ENCODE assay signal across 9 mouse cellular contexts in genomic region chr5:23992876-23993552, GRCm38 (mm10). TPM values are rescaled to one million over a fixed set of nuclear protein-coding genes. Genes with fewer than 3 reads are reported as not detected.
DNase-seq lines count a peak whose midpoint lies in the region; ATAC-seq and TF ChIP-seq lines count a peak whose summit lies in the region.
"Had no signal": no experiment of that assay in that cellular context is flagged by ENCODE, and none has a peak within 500 bp of the region (broad histone marks: within the 10 kb centered on the region; RNA-seq: fewer than 3 reads in every experiment).

No protein-coding gene starts in this region.

- 60% methylated on average over 5 of the region's 5 CpGs for WGBS in embryonic facial prominence, embryonic 10.5 days
- 64% methylated on average over 5 of the region's 5 CpGs for WGBS in heart, embryonic 11.5 days (ENCODE audit: insufficient replicate concordance)
- WGBS in kidney, embryonic 15.5 days, result 29% methylated on average over 5 of the region's 5 CpGs
- 43% methylated on average over 5 of the region's 5 CpGs for WGBS in lung, adult 2 months

- H3K9me3 ChIP-seq in embryonic facial prominence, embryonic 10.5 days, result no peaks in the 10 kb centered on the region
- no peaks in the 10 kb centered on the region for H3K9me3 ChIP-seq in heart, embryonic 11.5 days (replicated peaks; ENCODE audit: control insufficient read depth, low read length)
- no peaks in the 10 kb centered on the region for H3K9me3 ChIP-seq in kidney, embryonic 15.5 days (replicated peaks)
- H3K9me3 ChIP-seq: liver, embryonic 13.5 days had no signal

- no peaks in the 10 kb centered on the region for H3K27me3 ChIP-seq in embryonic facial prominence, embryonic 10.5 days (replicated peaks; ENCODE audit: low read depth, poor library complexity, severe bottlenecking)
- H3K27me3 ChIP-seq in heart, embryonic 11.5 days (ENCODE audit: control insufficient read depth, insufficient read depth, low read length), result no peaks in the 10 kb centered on the region
- no peaks in the 10 kb centered on the region for H3K27me3 ChIP-seq in kidney, embryonic 15.5 days
- H3K27me3 ChIP-seq: liver, embryonic 13.5 days had no signal

- no peak for ATAC-seq in cerebellum, adult (ENCODE audit: insufficient number of reproducible peaks, low FRiP score, low TSS enrichment)
- ATAC-seq in heart, embryonic 11.5 days (replicated peaks; ENCODE audit: insufficient number of reproducible peaks, low FRiP score, low TSS enrichment), result no peak
- ATAC-seq in kidney, embryonic 15.5 days (replicated peaks; ENCODE audit: low FRiP score), result peak; percentile 73; the same call in 1 of the 2 replicates

- H3K4me1 ChIP-seq in embryonic facial prominence, embryonic 10.5 days, result peaks cover 23% of the 10 kb centered on the region
- H3K4me1 ChIP-seq in heart, embryonic 11.5 days (ENCODE audit: control insufficient read depth, insufficient read depth, low read length), result peaks cover 5% of the 10 kb centered on the region; the same call in 1 of the 2 replicates
- H3K4me1 ChIP-seq in kidney, embryonic 15.5 days, result peaks cover 22% of the 10 kb centered on the region
- H3K4me1 ChIP-seq in lung, adult 2 months (ENCODE audit: control insufficient read depth, insufficient read depth, low read length), result peaks cover 5% of the 10 kb centered on the region

- peak overlapping the region; percentile 72 for H3K27ac ChIP-seq in embryonic facial prominence, embryonic 10.5 days (replicated peaks)
- H3K27ac ChIP-seq in heart, embryonic 11.5 days (ENCODE audit: low read depth, low read length), result peak overlapping the region; percentile 58
- peak overlapping the region; percentile 78 for H3K27ac ChIP-seq in kidney, embryonic 15.5 days
- H3K27ac ChIP-seq: liver, embryonic 13.5 days had no signal

- DNase-seq in cerebellum, adult 9-10 months, result peak; percentile 7
- peak; percentile 21 for DNase-seq in embryonic facial prominence, embryonic 10.5 days (ENCODE audit: low spot score)
- DNase-seq in lung, adult 2 months, result peak; percentile 25
- peak; percentile 96 for DNase-seq in retina, postnatal 1 day
- DNase-seq in urinary bladder, adult 2 months (ENCODE audit: low spot score), result no peak
- DNase-seq: liver, embryonic 13.5 days had no signal

- no peak for TF ChIP-seq POLR2A in lung, adult 2 months (IDR thresholded peaks at IDR 0.05; ENCODE audit: borderline replicate concordance, extremely low read depth, low read depth, low read length)

- peaks cover 4% of the 10 kb centered on the region; the same call in 1 of the 2 replicates for H3K36me3 ChIP-seq in embryonic facial prominence, embryonic 10.5 days (replicated peaks)
- no peaks in the 10 kb centered on the region for H3K36me3 ChIP-seq in heart, embryonic 11.5 days (ENCODE audit: control insufficient read depth, insufficient read depth, low read length)
- no peaks in the 10 kb centered on the region for H3K36me3 ChIP-seq in kidney, embryonic 15.5 days

- H3K4me3 ChIP-seq in embryonic facial prominence, embryonic 10.5 days, result no peak overlapping the region
- H3K4me3 ChIP-seq in heart, embryonic 11.5 days (ENCODE audit: low read depth, low read length), result no peak overlapping the region
- no peak overlapping the region for H3K4me3 ChIP-seq in kidney, embryonic 15.5 days (replicated peaks)
- no peak overlapping the region for H3K4me3 ChIP-seq in lung, adult 2 months (replicated peaks; ENCODE audit: extremely low read depth, low read depth, low read length)
- H3K4me3 ChIP-seq: liver, embryonic 13.5 days had no signal

- TF ChIP-seq CTCF in lung, adult 2 months (IDR thresholded peaks at IDR 0.05; ENCODE audit: insufficient read depth, low read length), result no peak

- H3K4me2 ChIP-seq in heart, embryonic 11.5 days, result no peak overlapping the region
- H3K4me2 ChIP-seq in kidney, embryonic 15.5 days, result no peak overlapping the region
- H3K4me2 ChIP-seq: liver, embryonic 13.5 days had no signal

- H3K9ac ChIP-seq in heart, embryonic 11.5 days (ENCODE audit: low read depth, low read length), result no peak overlapping the region
- no peak overlapping the region for H3K9ac ChIP-seq in kidney, embryonic 15.5 days
- H3K9ac ChIP-seq: liver, embryonic 13.5 days had no signal

RNA-seq across cellular contexts. Expression of gene Fam126a, which starts 37.5 kb away (rescaled TPM):
- 25.9 and 26.9 TPM in 2 replicates for polyA plus RNA-seq in embryonic facial prominence, embryonic 10.5 days (2016; fragmentation: Nextera tagmentation; extraction: Ambion mirVana)
- 32.7 and 41.2 TPM in 2 replicates for polyA plus RNA-seq in heart, embryonic 11.5 days (2014; fragmentation: Nextera tagmentation; extraction: Ambion mirVana)
- polyA plus RNA-seq in kidney, embryonic 15.5 days (2015; fragmentation: Nextera tagmentation; extraction: Ambion mirVana), result 23.2 and 24.4 TPM in 2 replicates
- polyA plus RNA-seq in lung, adult 2 months (2012; rRNA removed), result 4.8 and 7.8 TPM in 2 replicates
- 16.7 and 17.6 TPM in 2 replicates for polyA plus RNA-seq in urinary bladder, adult 2 months (2012; rRNA removed)
